Mouse (Mus musculus) olfactory bulb, adult 2 months (tissue): ENCODE data around the gene Ndp.

Experiments
- CTCF ChIP-seq: fragments of 200-500 bp; IDR thresholded peaks from 2 replicates; pipeline ENCODE4 v1.5.1; 2012; ENCODE audit warnings: low read depth, mild to moderate bottlenecking, low read length, moderate library complexity; ENCODE audit not compliant: insufficient read depth
- POLR2A ChIP-seq: fragments of 200-500 bp; IDR thresholded peaks from 2 replicates; pipeline ENCODE4 v1.6.1; 2012; ENCODE audit warnings: mild to moderate bottlenecking, low read depth, low read length, moderate library complexity; ENCODE audit not compliant: insufficient read depth

GRCm38 (mm10) chrX:16907554-16907953 lies 4.0 kb downstream of the Ndp start:
- no peak for TF ChIP-seq CTCF
- no peak for TF ChIP-seq POLR2A
